Mouse (Mus musculus) small intestine, adult 2 months (tissue): ENCODE measurements around the gene Nmnat2. TPM values are rescaled to one million over a fixed set of nuclear protein-coding genes. Genes with fewer than 3 reads are reported as not detected.

Experiments
- H3K27ac ChIP-seq: fragments of 200-500 bp; 2 replicates; pipeline ENCODE4 v1.5.1; 2012; ENCODE audit warnings: low read depth, low read length, control low read depth, inconsistent platforms; ENCODE audit not compliant: insufficient read depth
- H3K27me3 ChIP-seq: fragments of 200-500 bp; 2 replicates; pipeline ENCODE4 v1.6.1; 2012; ENCODE audit warnings: mild to moderate bottlenecking, moderate library complexity, low read length, inconsistent platforms; ENCODE audit not compliant: control insufficient read depth, insufficient read depth
- H3K36me3 ChIP-seq: fragments of 200-500 bp; 2 replicates; pipeline ENCODE4 v1.6.1; 2012; ENCODE audit warnings: mild to moderate bottlenecking, low read length, control low read depth, inconsistent platforms; ENCODE audit not compliant: control insufficient read depth, insufficient read depth
- H3K4me1 ChIP-seq: fragments of 200-500 bp; 2 replicates; pipeline ENCODE4 v1.6.1; 2012; ENCODE audit warnings: low read length, inconsistent platforms, mixed read lengths; ENCODE audit not compliant: control insufficient read depth, insufficient read depth, insufficient read length
- H3K4me3 ChIP-seq: fragments of 200-500 bp; 2 replicates; pipeline ENCODE4 v1.5.1; 2012; ENCODE audit warnings: low read depth, mild to moderate bottlenecking, control low read depth, inconsistent platforms, low read length, moderate library complexity
- CTCF ChIP-seq: fragments of 200-500 bp; IDR thresholded peaks from 2 replicates; pipeline ENCODE4 v1.5.1; 2012; ENCODE audit warnings: low read depth, mild to moderate bottlenecking, control low read depth, inconsistent platforms, low read length, moderate library complexity, mixed read lengths; ENCODE audit not compliant: insufficient replicate concordance, insufficient read length; ENCODE audit errors: extremely low read depth
- POLR2A ChIP-seq: fragments of 200-500 bp; IDR thresholded peaks from 2 replicates; pipeline ENCODE4 v1.6.1; 2012; ENCODE audit warnings: low read depth, mild to moderate bottlenecking, control low read depth, inconsistent platforms, low read length, moderate library complexity
- WGBS: fragments of 180-500 bp; shearing (Covaris S2); methylation state at CpG from one replicate; pipeline ENCODE4 v1.1.7; 2018; 5-methylcytosine and 5-hydroxymethylcytosine counted together
- polyA plus RNA-seq: library from polyadenylated mRNA; depleted of rRNA; stranded (reverse); fragments of >200 nt; gene quantifications from 2 replicates; pipeline ENCODE4 v1.2.3, GENCODE M21; 2012

Nmnat2 gene
- polyA plus RNA-seq, 1 experiment: 0.35 TPM

DNA sequence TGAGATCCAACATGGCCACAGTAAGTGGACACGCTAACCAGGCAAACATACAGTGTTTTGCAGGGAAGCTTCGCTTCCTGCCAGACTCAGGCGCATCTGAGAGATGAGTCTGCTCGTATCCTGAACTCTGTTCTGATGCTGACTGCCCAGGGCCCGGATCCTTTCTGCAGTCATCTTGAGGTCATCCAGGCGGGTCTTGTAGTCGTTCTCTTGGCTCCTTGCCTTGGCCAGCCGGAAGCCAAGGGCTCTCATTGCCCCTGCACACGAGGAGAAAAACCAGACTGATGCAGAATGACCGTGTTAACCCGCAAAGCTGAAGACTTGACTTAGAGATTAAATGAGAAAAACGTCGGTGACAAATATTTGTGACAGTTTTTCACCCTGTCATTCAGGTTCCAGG is 181.9 kb downstream of the Nmnat2 start:
- WGBS: 66% methylated on average over 13 of the region's 13 CpGs
- Histone ChIP-seq H3K4me3 (no peak overlapping the region), H3K27me3 (no peaks in the 10 kb centered on the region), H3K36me3 (no peaks in the 10 kb centered on the region), H3K27ac (no peak overlapping the region), H3K4me1 (peaks cover 4% of the 10 kb centered on the region)
- TF ChIP-seq POLR2A (no peak), CTCF (no peak)

DNA sequence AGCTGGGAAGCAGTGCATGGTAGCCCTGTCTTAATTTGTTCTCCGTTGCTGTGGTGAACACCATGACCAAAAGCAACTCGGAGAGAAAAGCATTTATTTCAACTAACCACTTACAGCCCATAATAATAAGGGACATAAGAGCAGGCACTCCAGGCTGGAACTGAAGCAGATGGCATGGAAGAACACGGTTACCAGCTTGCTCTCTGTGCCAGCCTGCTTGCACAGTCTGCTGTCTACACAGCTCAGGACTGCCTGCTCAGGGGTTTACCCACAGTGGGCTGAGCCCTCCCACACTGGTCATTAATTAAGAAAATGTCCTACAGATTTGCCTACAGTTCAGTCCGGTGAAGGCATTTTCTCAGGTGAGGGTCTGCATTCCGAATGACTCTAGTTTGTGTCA is 183.7 kb downstream of the Nmnat2 start:
- WGBS: 87% methylated on average over 5 of the region's 5 CpGs

DNA sequence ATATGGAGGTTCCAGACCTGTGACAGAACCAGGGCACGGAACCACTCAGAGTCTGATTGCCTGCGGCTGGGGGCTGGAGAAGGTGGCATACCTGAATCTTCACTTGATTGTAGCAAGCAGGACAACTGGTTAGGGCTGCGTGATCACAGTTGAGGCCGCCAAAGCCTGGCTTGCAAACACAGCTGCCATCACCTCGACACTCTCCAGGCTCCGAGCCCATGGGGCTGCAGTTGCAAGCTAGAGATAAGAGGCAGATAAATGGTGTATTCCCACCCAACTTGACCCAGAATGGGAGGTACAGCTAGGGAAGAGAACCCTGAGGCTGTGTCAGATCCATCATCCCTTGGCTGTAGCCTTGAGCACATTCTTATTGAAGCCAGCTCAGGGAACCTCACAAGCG is 184.8 kb downstream of the Nmnat2 start:
- whole genome bisulfite sequencing: 81% methylated on average over 7 of the region's 7 CpGs
- Histone ChIP-seq H3K27ac (no peak overlapping the region), H3K36me3 (no peaks in the 10 kb centered on the region), H3K4me1 (peaks cover 4% of the 10 kb centered on the region), H3K4me3 (no peak overlapping the region), H3K27me3 (no peaks in the 10 kb centered on the region)
- TF ChIP-seq POLR2A: no peak
- TF ChIP-seq CTCF: no peak

More for the DNA sequence above, 183.7 kb downstream of the Nmnat2 start:
- Histone ChIP-seq H3K27ac (no peak overlapping the region), H3K36me3 (no peaks in the 10 kb centered on the region), H3K27me3 (no peaks in the 10 kb centered on the region), H3K4me3 (no peak overlapping the region), H3K4me1 (peaks cover 4% of the 10 kb centered on the region)
- TF ChIP-seq CTCF: no peak
- no peak for TF ChIP-seq POLR2A

- WGBS: 77% methylated on average over 11 of the region's 11 CpGs
- peaks cover 4% of the 10 kb centered on the region for H3K4me1 ChIP-seq
- TF ChIP-seq CTCF (no peak), POLR2A (no peak)
- H3K27ac ChIP-seq: no peak overlapping the region
- H3K36me3 ChIP-seq: no peaks in the 10 kb centered on the region
- no peak overlapping the region for H3K4me3 ChIP-seq
- H3K27me3 ChIP-seq: no peaks in the 10 kb centered on the region
Observed at GRCm38 (mm10) chr1:153140265-153140664, 185.5 kb downstream of the Nmnat2 start.

- Histone ChIP-seq H3K4me1 (peaks cover 4% of the 10 kb centered on the region), H3K4me3 (peak overlapping the region; percentile 30), H3K27me3 (no peaks in the 10 kb centered on the region), H3K36me3 (no peaks in the 10 kb centered on the region), H3K27ac (no peak overlapping the region)
- WGBS: 14% methylated on average over 8 of the region's 8 CpGs
- no peak for TF ChIP-seq CTCF
- no peak for TF ChIP-seq POLR2A
Observed at GRCm38 (mm10) chr1:153140747-153141228, 186.0 kb downstream of the Nmnat2 start.

GRCm38 (mm10) chr1:153144021-153144420 is 189.2 kb downstream of the Nmnat2 start:
- H3K4me3 ChIP-seq: no peak overlapping the region
- no peak overlapping the region for H3K27ac ChIP-seq
- TF ChIP-seq CTCF (no peak), POLR2A (no peak)
- H3K27me3 ChIP-seq: no peaks in the 10 kb centered on the region
- no peaks in the 10 kb centered on the region for H3K36me3 ChIP-seq
- H3K4me1 ChIP-seq: peaks cover 4% of the 10 kb centered on the region
- 75% methylated on average over 11 of the region's 11 CpGs for WGBS

DNA sequence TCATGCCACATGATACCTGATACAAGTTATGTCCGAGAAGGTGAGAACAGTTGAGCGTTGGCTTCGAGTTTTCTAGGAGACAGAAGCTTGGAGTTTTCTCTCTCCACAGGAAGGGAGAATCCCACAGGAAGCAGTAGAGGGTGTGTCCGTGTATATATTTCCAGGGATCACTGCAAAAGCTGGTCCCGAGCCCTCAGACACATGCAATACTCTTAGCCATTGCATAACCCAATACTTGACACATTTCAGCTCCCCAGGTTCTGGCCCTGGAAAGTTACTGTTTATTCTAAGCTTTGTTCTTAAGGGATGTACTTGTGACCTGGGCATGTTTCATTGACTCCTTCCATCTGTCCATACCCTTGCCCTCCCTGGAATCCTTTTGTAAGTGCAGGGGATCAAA is 191.0 kb downstream of the Nmnat2 start:
- WGBS: 79% methylated on average over 5 of the region's 5 CpGs
- TF ChIP-seq CTCF: no peak
- TF ChIP-seq POLR2A: no peak
- no peak overlapping the region for H3K27ac ChIP-seq
- no peaks in the 10 kb centered on the region for H3K36me3 ChIP-seq
- H3K4me3 ChIP-seq: no peak overlapping the region
- H3K4me1 ChIP-seq: peaks cover under 1% of the 10 kb centered on the region
- no peaks in the 10 kb centered on the region for H3K27me3 ChIP-seq
